Mouse (Mus musculus): ENCODE results near the gene Tceanc.

DNA sequence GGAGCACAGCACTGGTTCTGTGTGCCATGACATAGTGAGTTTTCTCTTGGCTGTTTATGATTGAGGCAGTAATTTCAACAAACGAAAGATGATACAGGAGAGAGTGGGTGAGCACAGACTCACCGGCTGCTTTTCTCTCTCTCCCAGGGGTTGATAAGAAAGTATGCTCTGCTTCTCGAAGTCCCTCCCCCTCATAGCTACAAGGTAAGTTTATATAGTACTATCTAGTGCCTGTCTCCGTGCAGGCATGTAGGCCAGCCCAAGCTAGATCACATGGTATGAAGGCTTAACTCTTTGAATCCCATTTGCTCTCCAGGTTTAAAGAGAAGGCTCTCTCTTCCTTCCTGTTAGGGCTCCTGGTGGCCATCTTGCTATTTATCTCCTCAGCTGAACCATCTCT is 16.8 kb upstream of the Tceanc start:
- no peak for TF ChIP-seq EP300 (IDR thresholded peaks at IDR 0.05)
- TF ChIP-seq CTCF (IDR thresholded peaks at IDR 0.05): no peak
